Mouse (Mus musculus) kidney, embryonic 15.5 days (tissue): ENCODE results near the gene Nkapl. TPM values are rescaled to one million over a fixed set of nuclear protein-coding genes. Genes with fewer than 3 reads are reported as not detected.
"Not testable (repeated sequence)": the region's sequence is repeated elsewhere in the genome, so short reads cannot be mapped to it uniquely, and the experiment has no call there.

Experiments used
- ATAC-seq: fragments of 200-750 bp; cut with Nextera tagmentation; replicated peaks from 2 replicates; pipeline ENCODE4 v1.8.0; 2017; ENCODE audit warnings: moderate TSS enrichment; ENCODE audit not compliant: low FRiP score
- H3K27ac ChIP-seq: fragments of 300-500 bp; sonication (generic); 2 replicates; pipeline ENCODE4 v1.5.1; 2015; ENCODE audit warnings: mild to moderate bottlenecking, inconsistent platforms
- H3K27me3 ChIP-seq: fragments of 300-500 bp; sonication (generic); 2 replicates; pipeline ENCODE4 v1.6.1; 2015; ENCODE audit warnings: inconsistent platforms
- H3K36me3 ChIP-seq: fragments of 300-500 bp; sonication (generic); 2 replicates; pipeline ENCODE4 v1.6.1; 2015; ENCODE audit warnings: inconsistent platforms
- H3K4me1 ChIP-seq: fragments of 300-500 bp; sonication (generic); 2 replicates; pipeline ENCODE4 v1.6.1; 2015; ENCODE audit warnings: inconsistent platforms
- H3K4me2 ChIP-seq: fragments of 300-500 bp; sonication (generic); 2 replicates; pipeline ENCODE4 v1.6.1; 2015; ENCODE audit warnings: moderate library complexity, mild to moderate bottlenecking, inconsistent platforms
- H3K4me3 ChIP-seq: fragments of 300-500 bp; sonication (generic); replicated peaks from 2 replicates; pipeline ENCODE4 v1.5.1; 2015; ENCODE audit warnings: mild to moderate bottlenecking, inconsistent platforms
- H3K9ac ChIP-seq: fragments of 300-500 bp; sonication (generic); 2 replicates; pipeline ENCODE4 v1.6.1; 2015; ENCODE audit warnings: mild to moderate bottlenecking, inconsistent platforms
- H3K9me3 ChIP-seq: fragments of 300-500 bp; sonication (generic); replicated peaks from 2 replicates; pipeline ENCODE4 v1.6.1; 2016; ENCODE audit warnings: inconsistent platforms
- WGBS: fragments of 180-500 bp; shearing (Covaris S2); methylation state at CpG from one replicate; pipeline ENCODE4 v1.1.7; 2015; ENCODE audit warnings: mixed read lengths; 5-methylcytosine and 5-hydroxymethylcytosine counted together
- polyA plus RNA-seq: library from polyadenylated mRNA; unstranded; fragments of >200 nt; fragmentation: Nextera tagmentation; extraction: Ambion mirVana; gene quantifications from 2 replicates; pipeline ENCODE4 v1.2.1, GENCODE M21; 2015

Gene Nkapl
- polyA plus RNA-seq, 1 experiment from 2014 or later = 2.0 TPM

DNA sequence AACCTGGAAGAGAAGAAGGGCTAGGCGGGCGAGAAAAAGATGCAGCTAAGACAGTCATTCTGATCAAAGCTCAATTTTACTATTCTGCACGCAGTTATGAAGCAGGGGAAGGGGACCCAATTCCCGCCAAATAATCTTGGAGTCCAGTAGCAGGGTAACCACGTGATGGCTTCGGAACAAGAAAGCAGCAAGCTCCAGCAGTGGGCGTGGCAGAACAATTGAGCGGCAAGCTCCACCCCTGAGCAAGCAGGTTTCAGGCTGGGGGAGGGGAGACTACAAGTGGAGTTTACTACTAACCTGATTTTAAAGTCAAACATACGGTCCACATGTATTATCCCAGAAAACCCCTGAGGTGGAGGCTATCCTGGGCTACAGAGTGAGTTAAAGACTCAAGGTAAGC is 5.8 kb downstream of the Nkapl start:
- H3K9me3 ChIP-seq, H3K4me1 ChIP-seq, H3K4me3 ChIP-seq, ATAC-seq, H3K4me2 ChIP-seq, H3K27ac ChIP-seq, H3K36me3 ChIP-seq, H3K9ac ChIP-seq: not testable (repeated sequence)
- WGBS = 52% methylated on average over 9 of the region's 9 CpGs
- peaks cover 15% of the 10 kb centered on the region; the same call in 1 of the 2 replicates for H3K27me3 ChIP-seq

DNA sequence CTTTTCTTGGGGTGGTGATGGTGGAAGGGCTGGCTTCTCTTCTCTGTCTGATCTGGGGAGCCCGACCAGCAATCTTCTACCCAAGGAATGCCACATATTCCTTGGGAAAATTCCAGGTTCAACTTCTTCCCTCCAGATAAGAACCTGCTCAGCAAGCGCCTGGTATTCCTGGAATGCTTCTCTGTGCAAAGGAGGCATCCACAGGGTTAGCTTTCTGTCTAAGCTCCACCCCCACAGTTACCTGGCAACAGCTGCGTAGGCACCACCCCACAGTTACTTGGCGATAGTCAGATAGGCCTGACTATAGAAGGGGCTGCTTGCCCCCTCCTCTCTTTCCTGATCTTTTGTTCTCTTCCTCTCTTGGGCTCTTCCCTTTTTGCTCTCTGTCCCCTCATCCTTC is 12.0 kb downstream of the Nkapl start:
- WGBS = 12% methylated on average over 4 of the region's 4 CpGs
- H3K4me2 ChIP-seq = no peak overlapping the region
- peaks cover 3% of the 10 kb centered on the region; the same call in 1 of the 2 replicates for H3K36me3 ChIP-seq
- H3K9me3 ChIP-seq = no peaks in the 10 kb centered on the region
- ATAC-seq = peak; percentile 77
- no peak overlapping the region for H3K9ac ChIP-seq
- H3K27ac ChIP-seq = no peak overlapping the region
- peaks cover 17% of the 10 kb centered on the region for H3K4me1 ChIP-seq
- H3K4me3 ChIP-seq = no peak overlapping the region
- peaks cover 11% of the 10 kb centered on the region; the same call in 1 of the 2 replicates for H3K27me3 ChIP-seq

DNA sequence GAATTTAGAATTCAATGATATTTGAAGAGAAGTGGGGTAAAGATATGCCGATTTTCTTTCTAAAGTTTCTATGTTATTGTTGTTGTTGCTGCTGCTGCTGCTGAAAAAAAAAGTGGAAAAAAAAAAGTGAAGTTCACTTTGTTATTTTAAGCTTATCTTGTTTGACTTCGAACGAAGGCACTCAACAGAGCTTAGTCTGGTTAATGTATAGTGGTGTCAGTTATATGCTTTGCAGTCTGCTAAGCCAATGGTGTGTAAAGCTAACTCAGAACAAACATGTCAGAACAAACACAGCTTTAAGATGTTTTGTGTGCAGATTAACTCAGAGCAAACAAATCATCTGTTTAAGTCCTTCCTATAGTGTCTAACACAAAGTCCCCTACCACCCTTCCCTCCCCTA is 14.2 kb downstream of the Nkapl start:
- Histone ChIP-seq H3K9me3 (no peaks in the 10 kb centered on the region), H3K27ac (peak overlapping the region; percentile 87; the same call in 1 of the 2 replicates), H3K36me3 (peaks cover 13% of the 10 kb centered on the region; the same call in 1 of the 2 replicates), H3K4me1 (peaks cover 19% of the 10 kb centered on the region), H3K27me3 (peaks cover 4% of the 10 kb centered on the region; the same call in 1 of the 2 replicates), H3K4me3 (peak overlapping the region; percentile 84; the same call in 1 of the 2 replicates), H3K9ac (no peak overlapping the region), H3K4me2 (peak overlapping the region; percentile 65)
- WGBS = 69% methylated on average over 3 of the region's 3 CpGs
- no peak for ATAC-seq

DNA sequence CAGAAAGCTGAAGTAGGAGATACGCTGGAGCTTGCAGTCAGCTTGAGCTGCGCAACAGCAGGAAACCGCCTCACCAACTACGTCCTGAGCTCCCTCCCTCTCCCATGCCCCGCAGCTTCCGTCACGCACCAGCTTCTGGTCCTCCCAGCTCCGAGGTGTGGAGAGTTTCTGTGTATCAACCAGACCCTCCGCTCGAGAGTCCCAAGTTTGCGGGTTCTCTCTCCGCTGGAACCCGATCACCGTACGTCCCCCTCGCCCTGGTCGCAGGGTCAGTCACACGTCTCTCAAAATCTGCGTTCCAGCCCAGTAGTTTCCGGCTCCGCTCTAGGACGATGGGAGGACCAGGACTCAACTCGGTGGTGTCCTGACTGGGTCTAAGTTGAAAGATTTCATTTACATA is 14.9 kb downstream of the Nkapl start, which contains the start of gene Zscan26:
Gene Zscan26 (minus strand): TSS at position 282 of the 400 bp plus-strand sequence.
- Histone ChIP-seq H3K4me2 (peak within 1 kb of the TSS; percentile 65), H3K27ac (peak within 1 kb of the TSS; percentile 87), H3K27me3 (peaks cover 4% of the 10 kb centered on the region; the same call in 1 of the 2 replicates), H3K9me3 (no peaks in the 10 kb centered on the region), H3K36me3 (peaks cover 20% of the 10 kb centered on the region), H3K9ac (peak within 1 kb of the TSS; percentile 79), H3K4me1 (peaks cover 19% of the 10 kb centered on the region), H3K4me3 (peak within 1 kb of the TSS; percentile 84)
- WGBS = under 1% methylated on average over 23 of the region's 23 CpGs
- peak; percentile 94 for ATAC-seq

DNA sequence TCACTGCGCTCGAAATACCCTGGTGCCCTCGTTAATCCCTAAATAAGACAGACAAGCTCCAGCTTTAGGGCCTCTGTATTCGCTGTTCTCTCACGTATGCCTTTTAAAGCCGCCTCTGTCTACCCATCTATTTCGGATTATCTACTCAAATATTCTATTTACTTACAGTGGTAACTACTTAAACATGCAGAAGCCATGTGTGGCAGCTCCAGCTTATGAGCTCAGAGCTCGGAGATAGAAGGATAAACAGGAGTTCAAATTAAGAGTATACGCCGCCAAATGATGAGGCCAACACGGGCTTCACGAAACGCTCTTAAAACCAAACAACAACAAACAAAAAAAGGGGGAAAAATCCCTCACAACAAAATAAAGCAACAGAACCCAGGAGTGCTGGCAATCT is 15.3 kb downstream of the Nkapl start:
- 2% methylated on average over 13 of the region's 13 CpGs for WGBS
- Histone ChIP-seq H3K27me3 (peaks cover 4% of the 10 kb centered on the region; the same call in 1 of the 2 replicates), H3K4me2 (peak overlapping the region; percentile 65), H3K9me3 (no peaks in the 10 kb centered on the region), H3K36me3 (peaks cover 24% of the 10 kb centered on the region), H3K4me3 (peak overlapping the region; percentile 84), H3K9ac (peak overlapping the region; percentile 79), H3K4me1 (peaks cover 19% of the 10 kb centered on the region), H3K27ac (peak overlapping the region; percentile 87)
- no peak for ATAC-seq

DNA sequence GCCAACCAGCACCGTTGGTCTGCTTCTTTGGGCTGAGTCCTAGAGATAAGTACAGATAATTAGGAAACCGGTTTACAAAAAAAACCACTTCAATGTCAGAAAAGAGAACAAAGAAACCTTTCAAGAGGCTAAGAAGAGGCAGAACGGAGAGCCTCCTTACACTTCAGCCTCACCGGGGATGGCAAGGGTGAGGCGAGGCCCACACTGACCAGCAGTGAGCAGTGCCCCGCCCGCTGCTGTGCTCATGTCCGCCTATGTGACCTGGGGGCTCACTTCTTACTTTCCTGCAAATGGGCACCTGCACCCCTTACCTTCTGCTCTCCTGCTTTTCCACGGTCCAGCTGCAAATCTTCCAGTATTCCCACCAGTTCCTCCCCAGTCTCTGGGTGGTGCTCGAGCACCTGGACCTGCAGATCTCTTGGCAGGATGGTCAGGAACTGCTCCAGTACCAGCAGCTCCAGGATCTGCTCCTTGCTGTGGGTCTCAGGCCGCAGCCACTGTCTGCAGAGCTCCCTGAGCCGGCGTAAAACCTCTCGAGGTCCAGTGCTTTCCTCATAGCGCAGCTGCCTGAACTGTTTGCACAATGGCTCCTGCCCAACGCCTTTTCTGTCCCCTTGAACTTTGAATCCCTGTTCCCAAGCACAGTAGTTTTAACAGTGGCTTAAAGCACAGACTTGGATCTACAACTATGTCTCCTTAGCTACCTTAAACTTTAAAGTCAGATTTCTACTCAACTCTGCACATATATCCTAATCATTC is 20.3 kb downstream of the Nkapl start:
- H3K27ac ChIP-seq = no peak overlapping the region
- peaks cover 12% of the 10 kb centered on the region for H3K4me1 ChIP-seq
- H3K9me3 ChIP-seq = no peaks in the 10 kb centered on the region
- no peak overlapping the region for H3K4me2 ChIP-seq
- no peak for ATAC-seq
- H3K4me3 ChIP-seq = no peak overlapping the region
- no peak overlapping the region for H3K9ac ChIP-seq
- WGBS = 87% methylated on average over 16 of the region's 16 CpGs
- H3K36me3 ChIP-seq = peaks cover 73% of the 10 kb centered on the region
- no peaks in the 10 kb centered on the region for H3K27me3 ChIP-seq

DNA sequence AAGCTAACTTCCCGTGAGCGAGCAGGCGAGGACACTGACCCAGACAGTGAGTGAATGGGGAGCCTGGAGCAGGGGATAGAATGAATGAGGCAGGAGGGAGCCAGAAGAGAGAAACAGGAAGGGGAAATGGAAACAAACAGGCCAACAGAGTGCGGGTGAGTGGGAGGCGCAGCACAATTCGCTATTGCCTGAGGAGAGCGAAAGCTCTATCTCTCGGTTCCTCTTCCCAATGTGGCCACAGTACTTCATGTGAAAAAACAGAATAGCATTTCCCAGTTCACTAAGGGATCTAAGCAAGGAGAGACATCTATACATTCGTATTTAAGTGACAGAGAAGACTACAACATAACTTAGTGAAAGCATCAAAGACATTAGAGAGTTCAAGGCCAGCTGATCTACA is 21.5 kb downstream of the Nkapl start:
- Histone ChIP-seq H3K4me1 (0 out of 2 replicates have a peak, but pooled peaks cover 2% of the 10 kb centered on the region), H3K36me3 (peaks cover 79% of the 10 kb centered on the region), H3K27me3 (no peaks in the 10 kb centered on the region), H3K9ac (no peak overlapping the region), H3K27ac (no peak overlapping the region), H3K4me3 (no peak overlapping the region), H3K4me2 (no peak overlapping the region), H3K9me3 (no peaks in the 10 kb centered on the region)
- ATAC-seq = no peak
- WGBS = 90% methylated on average over 9 of the region's 9 CpGs

DNA sequence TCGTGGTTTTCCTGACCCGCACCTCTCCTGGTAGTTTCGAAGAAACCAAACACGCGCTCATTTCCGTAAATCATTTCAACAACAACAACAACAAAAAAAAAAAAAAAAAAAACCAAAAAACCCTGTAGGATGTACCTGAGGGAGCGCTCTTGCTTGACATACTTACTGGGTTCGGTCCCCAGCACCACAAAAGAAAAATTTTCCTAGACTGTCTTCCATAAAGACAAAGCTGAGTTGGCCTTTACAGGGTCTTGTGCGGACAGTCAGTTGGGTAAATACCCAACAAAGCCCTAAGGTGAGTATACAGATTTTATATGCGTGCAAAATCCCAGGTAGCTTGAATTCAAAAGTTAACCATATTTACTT is 27.1 kb downstream of the Nkapl start:
- Histone ChIP-seq H3K27ac (peak overlapping the region; percentile 88), H3K4me2 (peak overlapping the region; percentile 83), H3K9ac (peak overlapping the region; percentile 64; the same call in 1 of the 2 replicates), H3K36me3 (peaks cover 37% of the 10 kb centered on the region), H3K4me3 (peak overlapping the region; percentile 57), H3K27me3 (no peaks in the 10 kb centered on the region), H3K4me1 (peaks cover 11% of the 10 kb centered on the region; the same call in 1 of the 2 replicates), H3K9me3 (no peaks in the 10 kb centered on the region)
- no peak for ATAC-seq
- WGBS = 16% methylated on average over 10 of the region's 10 CpGs

DNA sequence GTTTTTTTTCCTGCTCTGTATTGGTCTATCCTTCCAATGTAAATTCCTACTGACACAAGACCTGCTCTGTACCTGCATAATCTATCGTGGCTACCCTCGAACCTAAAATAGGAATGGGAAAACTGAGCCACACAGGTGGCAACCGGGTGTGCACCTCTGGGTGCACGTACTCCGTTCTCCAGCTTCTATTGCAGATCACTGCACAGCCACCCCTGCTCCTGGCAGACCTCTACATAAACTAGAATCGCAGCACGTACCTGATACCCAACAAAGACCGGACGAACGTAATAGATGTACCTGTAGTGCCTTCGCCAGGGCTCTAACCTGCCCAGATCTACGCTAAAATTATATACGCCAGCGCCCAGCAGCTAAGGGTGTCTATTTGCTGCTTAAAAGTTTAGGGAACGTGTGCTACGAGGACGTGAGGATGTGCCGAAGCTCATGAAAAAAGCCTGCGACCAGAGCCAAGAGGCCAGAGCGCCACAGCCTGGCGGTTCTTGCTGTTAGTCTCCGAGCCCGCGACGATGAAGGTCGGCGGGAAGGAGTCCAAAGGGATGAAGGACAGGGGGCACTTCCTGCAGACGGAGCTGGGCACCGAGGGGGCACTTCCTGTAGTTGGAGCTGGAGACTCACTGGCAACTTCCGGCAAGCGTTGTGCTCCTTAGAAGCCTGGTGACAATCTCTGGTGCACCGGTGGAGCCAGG is 27.7 kb downstream of the Nkapl start, which contains the start of gene Pgbd1:
Gene Pgbd1 (minus strand): TSS at position 556 of the 704 bp plus-strand sequence.
- Histone ChIP-seq H3K27ac (peak within 1 kb of the TSS; percentile 88), H3K4me1 (peaks cover 11% of the 10 kb centered on the region; the same call in 1 of the 2 replicates), H3K27me3 (no peaks in the 10 kb centered on the region), H3K4me3 (peak within 1 kb of the TSS; percentile 57), H3K4me2 (peak within 1 kb of the TSS; percentile 83), H3K36me3 (peaks cover 32% of the 10 kb centered on the region), H3K9ac (peak within 1 kb of the TSS; percentile 64), H3K9me3 (no peaks in the 10 kb centered on the region)
- under 1% methylated on average over 32 of the region's 32 CpGs for WGBS
- peak; percentile 92 for ATAC-seq

DNA sequence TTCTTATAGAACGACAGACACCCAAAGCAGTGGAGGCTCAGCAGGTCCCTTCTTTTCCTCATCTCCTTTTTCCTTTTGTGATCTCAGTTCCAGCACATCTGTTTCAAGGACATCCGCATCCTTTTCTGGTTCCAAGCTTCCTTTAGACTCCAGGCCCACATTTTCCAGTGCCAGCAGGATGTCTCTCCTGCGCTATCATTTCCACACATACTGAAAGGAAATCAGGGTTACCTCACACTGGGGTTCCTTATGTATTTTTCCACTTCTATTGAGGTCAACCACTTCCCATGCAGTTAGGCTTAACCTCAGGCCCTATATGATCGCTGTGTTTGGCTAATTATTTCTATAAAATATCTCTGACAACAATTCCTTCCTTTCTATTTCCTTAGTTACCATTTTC is 32.8 kb downstream of the Nkapl start:
- H3K9me3 ChIP-seq = no peaks in the 10 kb centered on the region
- no peak overlapping the region for H3K4me2 ChIP-seq
- no peaks in the 10 kb centered on the region for H3K36me3 ChIP-seq
- H3K27me3 ChIP-seq = no peaks in the 10 kb centered on the region
- no peak overlapping the region for H3K9ac ChIP-seq
- H3K27ac ChIP-seq = no peak overlapping the region
- peaks cover 8% of the 10 kb centered on the region; the same call in 1 of the 2 replicates for H3K4me1 ChIP-seq
- WGBS = 85% methylated on average over 4 of the region's 4 CpGs
- no peak overlapping the region for H3K4me3 ChIP-seq
- no peak for ATAC-seq

DNA sequence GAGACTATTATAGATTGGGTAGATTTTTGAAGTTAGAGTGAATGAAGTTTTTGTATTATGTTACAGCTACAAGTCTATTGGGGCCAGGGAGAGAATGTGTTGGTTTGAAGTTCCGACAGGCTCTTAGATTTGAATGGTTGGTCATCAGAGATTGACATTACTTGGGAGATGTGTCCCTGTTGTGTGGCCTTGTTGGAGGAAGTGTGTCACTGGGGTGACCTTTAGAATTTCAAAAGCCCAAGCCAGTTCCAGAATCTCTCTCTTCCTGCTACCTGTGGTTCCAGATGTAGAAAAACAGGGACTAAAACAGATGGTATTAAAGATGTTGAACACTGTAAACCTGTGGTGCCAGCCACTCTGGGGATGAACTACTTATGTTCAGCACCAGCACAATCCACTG is 40.7 kb downstream of the Nkapl start:
- whole genome bisulfite sequencing = 91% methylated on average over 1 of the region's 1 CpGs
- Histone ChIP-seq H3K4me1 (no peaks in the 10 kb centered on the region), H3K36me3 (no peaks in the 10 kb centered on the region), H3K4me2 (no peak overlapping the region), H3K4me3 (no peak overlapping the region), H3K9ac (no peak overlapping the region), H3K27me3 (no peaks in the 10 kb centered on the region), H3K9me3 (no peaks in the 10 kb centered on the region), H3K27ac (no peak overlapping the region)
- no peak for ATAC-seq

DNA sequence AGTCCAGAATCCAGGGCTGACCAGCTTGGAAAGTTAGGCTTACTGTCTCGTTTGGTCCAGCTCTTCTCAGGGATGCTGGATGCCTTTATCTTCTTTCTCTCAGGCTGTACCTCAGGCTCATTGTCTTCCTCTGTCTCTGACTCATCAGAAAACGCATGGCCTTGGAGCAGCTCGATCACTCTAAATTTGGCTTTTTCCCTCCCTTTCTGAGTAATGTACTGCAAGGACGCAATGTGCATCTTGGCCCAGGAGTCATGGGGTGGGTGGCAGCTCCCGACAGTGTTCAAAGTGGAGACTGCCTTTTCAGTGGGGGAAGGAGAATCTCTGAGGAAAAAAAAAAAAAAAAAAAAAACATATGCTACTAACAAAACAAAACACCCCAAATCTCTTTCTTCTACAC is 45.0 kb downstream of the Nkapl start:
- H3K4me1 ChIP-seq = no peaks in the 10 kb centered on the region
- H3K4me2 ChIP-seq = no peak overlapping the region
- no peak overlapping the region for H3K4me3 ChIP-seq
- 64% methylated on average over 5 of the region's 5 CpGs for WGBS
- H3K27ac ChIP-seq = no peak overlapping the region
- H3K36me3 ChIP-seq = no peaks in the 10 kb centered on the region
- no peaks in the 10 kb centered on the region for H3K27me3 ChIP-seq
- no peak overlapping the region for H3K9ac ChIP-seq
- H3K9me3 ChIP-seq = no peaks in the 10 kb centered on the region
- ATAC-seq = no peak
